Mouse (Mus musculus): ENCODE results near the gene D6Ertd527e. TPM values are rescaled to one million over a fixed set of nuclear protein-coding genes. Genes with fewer than 3 reads are reported as not detected.
"Not testable (repeated sequence)": the region's sequence is repeated elsewhere in the genome, so short reads cannot be mapped to it uniquely, and the experiment has no call there.

The D6Ertd527e gene
- polyA plus RNA-seq, 1 experiment = 0.31 TPM

- TF ChIP-seq POLR2A (IDR thresholded peaks at IDR 0.05; ENCODE audit: extremely low read depth, insufficient read depth, low read length) = no peak
- no peak for TF ChIP-seq CTCF (IDR thresholded peaks at IDR 0.05; ENCODE audit: extremely low read depth, insufficient read depth, low read length)
- no peak overlapping the region for H3K27ac ChIP-seq (ENCODE audit: insufficient read depth, low read length)
- H3K4me1 ChIP-seq (ENCODE audit: control insufficient read depth, insufficient read depth, low read length) = no peaks in the 10 kb centered on the region
- no peak overlapping the region for H3K4me3 ChIP-seq (ENCODE audit: insufficient read depth, low read length)
Observed at GRCm38 (mm10) chr6:87085026-87085425, 19.5 kb upstream of the D6Ertd527e start.

- no peaks in the 10 kb centered on the region for H3K4me1 ChIP-seq (ENCODE audit: control insufficient read depth, insufficient read depth, low read length)
- H3K4me3 ChIP-seq (ENCODE audit: insufficient read depth, low read length) = no peak overlapping the region
- TF ChIP-seq POLR2A (IDR thresholded peaks at IDR 0.05; ENCODE audit: extremely low read depth, insufficient read depth, low read length) = no peak
- no peak for TF ChIP-seq CTCF (IDR thresholded peaks at IDR 0.05; ENCODE audit: extremely low read depth, insufficient read depth, low read length)
- no peak overlapping the region for H3K27ac ChIP-seq (ENCODE audit: insufficient read depth, low read length)
Observed at GRCm38 (mm10) chr6:87088356-87088755, 16.2 kb upstream of the D6Ertd527e start.

GRCm38 (mm10) chr6:87090877-87091276 lies 13.7 kb upstream of the D6Ertd527e start:
- Histone ChIP-seq H3K4me3 (ENCODE audit: insufficient read depth, low read length) (no peak overlapping the region), H3K27ac (ENCODE audit: insufficient read depth, low read length) (no peak overlapping the region), H3K4me1 (ENCODE audit: control insufficient read depth, insufficient read depth, low read length) (no peaks in the 10 kb centered on the region)
- TF ChIP-seq CTCF (IDR thresholded peaks at IDR 0.05; ENCODE audit: extremely low read depth, insufficient read depth, low read length) = no peak
- no peak for TF ChIP-seq POLR2A (IDR thresholded peaks at IDR 0.05; ENCODE audit: extremely low read depth, insufficient read depth, low read length)

- Histone ChIP-seq H3K27ac (ENCODE audit: insufficient read depth, low read length) (no peak overlapping the region), H3K4me1 (ENCODE audit: control insufficient read depth, insufficient read depth, low read length) (no peaks in the 10 kb centered on the region; the same call in 1 of the 2 replicates), H3K4me3 (ENCODE audit: insufficient read depth, low read length) (no peak overlapping the region)
- TF ChIP-seq POLR2A (IDR thresholded peaks at IDR 0.05; ENCODE audit: extremely low read depth, insufficient read depth, low read length) = no peak
Observed at GRCm38 (mm10) chr6:87092476-87092875, 12.1 kb upstream of the D6Ertd527e start.

- not testable (repeated sequence) for H3K4me3 ChIP-seq (ENCODE audit: insufficient read depth, low read length); H3K27ac ChIP-seq (ENCODE audit: insufficient read depth, low read length); H3K4me1 ChIP-seq (ENCODE audit: control insufficient read depth, insufficient read depth, low read length)
Observed at GRCm38 (mm10) chr6:87093631-87094030, 10.9 kb upstream of the D6Ertd527e start.

- Histone ChIP-seq H3K4me1 (ENCODE audit: control insufficient read depth, insufficient read depth, low read length) (no peaks in the 10 kb centered on the region; the same call in 1 of the 2 replicates), H3K4me3 (ENCODE audit: insufficient read depth, low read length) (no peak overlapping the region), H3K27ac (ENCODE audit: insufficient read depth, low read length) (no peak overlapping the region)
- no peak for TF ChIP-seq CTCF (IDR thresholded peaks at IDR 0.05; ENCODE audit: extremely low read depth, insufficient read depth, low read length)
- no peak for TF ChIP-seq POLR2A (IDR thresholded peaks at IDR 0.05; ENCODE audit: extremely low read depth, insufficient read depth, low read length)
Observed at GRCm38 (mm10) chr6:87099261-87099660, 5.3 kb upstream of the D6Ertd527e start.

GRCm38 (mm10) chr6:87099671-87100296 lies 4.8 kb upstream of the D6Ertd527e start:
- no peaks in the 10 kb centered on the region; the same call in 1 of the 2 replicates for H3K4me1 ChIP-seq (ENCODE audit: control insufficient read depth, insufficient read depth, low read length)
- TF ChIP-seq CTCF (IDR thresholded peaks at IDR 0.05; ENCODE audit: extremely low read depth, insufficient read depth, low read length) = no peak
- no peak for TF ChIP-seq POLR2A (IDR thresholded peaks at IDR 0.05; ENCODE audit: extremely low read depth, insufficient read depth, low read length)
- no peak overlapping the region; the same call in 1 of the 2 replicates for H3K27ac ChIP-seq (ENCODE audit: insufficient read depth, low read length)
- H3K4me3 ChIP-seq (ENCODE audit: insufficient read depth, low read length) = no peak overlapping the region

- Histone ChIP-seq H3K4me3 (ENCODE audit: insufficient read depth, low read length) (no peak overlapping the region), H3K27ac (ENCODE audit: insufficient read depth, low read length) (no peak overlapping the region; the same call in 1 of the 2 replicates), H3K4me1 (ENCODE audit: control insufficient read depth, insufficient read depth, low read length) (no peaks in the 10 kb centered on the region; the same call in 1 of the 2 replicates)
- TF ChIP-seq POLR2A (IDR thresholded peaks at IDR 0.05; ENCODE audit: extremely low read depth, insufficient read depth, low read length) = no peak
- TF ChIP-seq CTCF (IDR thresholded peaks at IDR 0.05; ENCODE audit: extremely low read depth, insufficient read depth, low read length) = no peak
Observed at GRCm38 (mm10) chr6:87100297-87101020, 4.1 kb upstream of the D6Ertd527e start.

GRCm38 (mm10) chr6:87101281-87101954 lies 3.1 kb upstream of the D6Ertd527e start:
- H3K27ac ChIP-seq (ENCODE audit: insufficient read depth, low read length) = no peak overlapping the region

More at GRCm38 (mm10) chr6:87101281-87101954, 3.1 kb upstream of the D6Ertd527e start:
- TF ChIP-seq POLR2A (IDR thresholded peaks at IDR 0.05; ENCODE audit: extremely low read depth, insufficient read depth, low read length) = no peak
- peak; percentile 86 for TF ChIP-seq CTCF (IDR thresholded peaks at IDR 0.05; ENCODE audit: extremely low read depth, insufficient read depth, low read length)
- Histone ChIP-seq H3K4me3 (ENCODE audit: insufficient read depth, low read length) (peak overlapping the region; percentile 26), H3K4me1 (ENCODE audit: control insufficient read depth, insufficient read depth, low read length) (no peaks in the 10 kb centered on the region; the same call in 1 of the 2 replicates)

Measured in cortical plate, adult 2 months (tissue).